Mouse (Mus musculus): Measurements from ENCODE around the gene Arrdc5. TPM values are rescaled to one million over a fixed set of nuclear protein-coding genes. Genes with fewer than 3 reads are reported as not detected.
A peak's percentile ranks its signal among the peaks of the same experiment; 100 is the strongest.

The Arrdc5 gene
- polyA plus RNA-seq (2011; ENCODE audit: insufficient read depth, insufficient read length, low replicate concordance, missing spikeins): not detected in 2 replicates

DNA sequence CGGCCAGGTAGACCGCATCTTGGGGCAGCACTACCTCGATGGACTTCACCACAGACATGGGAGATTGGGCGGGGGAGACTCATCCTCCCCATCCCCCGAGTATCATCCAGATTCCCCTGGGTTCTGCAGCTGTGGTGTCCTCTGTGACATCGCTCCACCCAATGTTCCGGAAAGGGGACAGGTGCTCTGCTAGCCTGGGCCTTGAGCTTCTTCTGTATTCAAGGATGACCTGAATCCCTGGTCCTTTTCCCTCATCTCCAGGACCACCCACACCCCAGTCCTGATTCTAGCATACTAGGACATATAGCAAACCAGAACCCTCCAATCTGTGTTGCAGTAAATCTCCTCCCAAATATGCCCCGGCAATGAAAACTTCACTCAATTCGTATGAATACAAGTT is at the start of gene Arrdc5:
Gene Arrdc5, minus strand, starts transcription at position 101 of the 400 bp plus-strand sequence.
- 85% methylated on average over 9 of the region's 9 CpGs for WGBS
- Histone ChIP-seq H3K4me3 (replicated peaks; ENCODE audit: control insufficient read depth, low read depth, low read length) (no peak within 1 kb of the TSS), H3K4me1 (ENCODE audit: control insufficient read depth, insufficient read depth, low read length) (no peaks in the 10 kb centered on the region; the same call in 1 of the 2 replicates), H3K27ac (ENCODE audit: control insufficient read depth, insufficient read depth, low read depth, low read length, poor library complexity) (no peak within 1 kb of the TSS)
- TF ChIP-seq CTCF (IDR thresholded peaks at IDR 0.05; ENCODE audit: control insufficient read depth, insufficient read depth, low read length): no peak

DNA sequence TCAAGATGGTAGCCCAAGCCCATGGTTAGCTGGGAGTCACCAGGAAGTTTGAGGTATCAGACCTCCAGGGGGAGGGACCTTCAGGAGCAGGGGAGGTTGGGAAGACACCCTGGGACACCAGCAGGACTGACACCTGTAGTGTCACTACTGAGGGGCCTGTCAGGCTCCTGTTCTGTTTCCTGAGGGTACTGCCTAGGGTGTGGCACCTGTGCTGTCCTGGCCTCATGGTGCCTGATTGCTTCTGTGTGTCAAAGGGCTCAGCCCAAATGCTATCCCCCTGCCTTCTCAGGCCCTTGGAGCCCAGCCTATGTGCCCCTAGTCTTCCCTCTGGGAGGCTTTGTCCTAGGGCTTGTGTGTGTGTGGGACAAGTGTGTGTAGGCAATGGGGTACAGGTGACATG is 48.5 kb upstream of the Arrdc5 start:
- H3K27ac ChIP-seq (ENCODE audit: control insufficient read depth, insufficient read depth, low read depth, low read length, poor library complexity): no peak overlapping the region
- no peak overlapping the region for H3K4me3 ChIP-seq (replicated peaks; ENCODE audit: control insufficient read depth, low read depth, low read length)
- TF ChIP-seq CTCF (IDR thresholded peaks at IDR 0.05; ENCODE audit: control insufficient read depth, insufficient read depth, low read length) (no peak), POLR2A (IDR thresholded peaks at IDR 0.05; ENCODE audit: borderline replicate concordance, control insufficient read depth, low read depth, low read length) (no peak)
- peaks cover 2% of the 10 kb centered on the region for H3K4me1 ChIP-seq (ENCODE audit: control insufficient read depth, insufficient read depth, low read length)

DNA sequence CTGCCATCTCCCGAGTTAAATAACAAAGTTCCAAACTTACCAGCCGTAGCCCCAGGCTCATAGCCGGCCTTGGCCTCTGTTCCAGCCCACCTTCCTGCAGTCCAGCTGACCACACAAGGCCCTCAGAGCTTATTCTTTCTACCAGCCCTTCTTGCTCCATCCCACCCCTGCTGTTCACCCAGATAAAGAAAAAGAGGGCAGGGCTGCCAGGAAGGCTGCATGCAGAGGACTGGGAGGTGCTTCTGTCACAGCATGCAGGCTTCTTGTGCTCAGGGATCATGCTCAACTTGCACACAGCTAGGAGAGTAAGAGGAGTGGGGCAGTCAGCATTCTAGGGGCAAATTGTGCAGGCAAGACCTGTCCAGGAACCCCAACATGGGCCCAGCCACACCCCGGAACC is 48.0 kb upstream of the Arrdc5 start:
- 76% methylated on average over 4 of the region's 4 CpGs for WGBS
- Histone ChIP-seq H3K4me1 (ENCODE audit: control insufficient read depth, insufficient read depth, low read length) (peaks cover 2% of the 10 kb centered on the region), H3K4me3 (replicated peaks; ENCODE audit: control insufficient read depth, low read depth, low read length) (no peak overlapping the region), H3K27ac (ENCODE audit: control insufficient read depth, insufficient read depth, low read depth, low read length, poor library complexity) (no peak overlapping the region)
- TF ChIP-seq CTCF (IDR thresholded peaks at IDR 0.05; ENCODE audit: control insufficient read depth, insufficient read depth, low read length): no peak
- no peak for TF ChIP-seq POLR2A (IDR thresholded peaks at IDR 0.05; ENCODE audit: borderline replicate concordance, control insufficient read depth, low read depth, low read length)

DNA sequence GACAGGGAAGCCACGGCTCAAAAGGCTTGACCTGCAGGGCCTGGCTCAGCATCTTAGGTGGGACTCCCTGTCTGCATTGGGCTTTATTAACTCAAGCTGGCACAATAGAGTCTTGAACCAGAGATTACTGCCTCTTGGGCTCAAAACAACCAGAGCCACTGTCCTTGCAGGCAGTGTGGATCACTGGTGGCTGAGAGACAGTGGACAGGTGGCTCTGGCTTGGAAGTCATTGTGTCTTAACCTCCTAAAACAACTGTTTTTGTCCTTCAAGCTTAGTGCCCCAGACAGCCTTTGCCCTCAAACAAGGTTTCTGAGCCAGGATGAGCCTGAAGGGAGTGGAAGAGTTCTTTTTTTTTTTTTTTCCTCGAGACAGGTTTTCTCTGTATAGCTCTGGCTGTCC is 45.3 kb upstream of the Arrdc5 start:
- Histone ChIP-seq H3K4me3 (replicated peaks; ENCODE audit: control insufficient read depth, low read depth, low read length) (no peak overlapping the region), H3K27ac (ENCODE audit: control insufficient read depth, insufficient read depth, low read depth, low read length, poor library complexity) (no peak overlapping the region), H3K4me1 (ENCODE audit: control insufficient read depth, insufficient read depth, low read length) (peaks cover 2% of the 10 kb centered on the region)
- WGBS: 66% methylated on average over 2 of the region's 2 CpGs
- TF ChIP-seq CTCF (IDR thresholded peaks at IDR 0.05; ENCODE audit: control insufficient read depth, insufficient read depth, low read length): no peak

DNA sequence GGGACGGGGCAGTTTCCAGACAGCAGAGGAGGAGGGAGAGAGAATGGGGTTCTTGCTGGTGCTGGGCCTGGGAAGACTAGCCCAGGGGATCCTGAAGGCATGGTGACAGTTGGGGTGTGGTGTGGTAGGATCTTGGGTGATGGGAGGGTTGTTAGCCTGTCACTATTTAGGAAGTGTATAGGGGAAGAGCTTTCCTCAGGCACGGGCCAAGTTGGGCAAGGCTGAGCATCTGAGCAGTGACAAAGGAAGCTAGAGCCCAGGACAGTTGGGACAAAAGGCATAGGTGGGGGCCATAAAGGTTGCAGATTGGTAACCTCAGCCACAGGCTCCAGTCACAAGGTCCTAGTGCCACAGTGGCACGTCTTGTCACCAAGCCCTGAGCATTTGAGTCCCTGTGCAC is 43.4 kb upstream of the Arrdc5 start:
- Histone ChIP-seq H3K27ac (ENCODE audit: control insufficient read depth, insufficient read depth, low read depth, low read length, poor library complexity) (no peak overlapping the region), H3K4me3 (replicated peaks; ENCODE audit: control insufficient read depth, low read depth, low read length) (no peak overlapping the region), H3K4me1 (ENCODE audit: control insufficient read depth, insufficient read depth, low read length) (peaks cover 2% of the 10 kb centered on the region)
- TF ChIP-seq POLR2A (IDR thresholded peaks at IDR 0.05; ENCODE audit: borderline replicate concordance, control insufficient read depth, low read depth, low read length) (no peak), CTCF (IDR thresholded peaks at IDR 0.05; ENCODE audit: control insufficient read depth, insufficient read depth, low read length) (no peak)
- 31% methylated on average over 3 of the region's 3 CpGs for WGBS

DNA sequence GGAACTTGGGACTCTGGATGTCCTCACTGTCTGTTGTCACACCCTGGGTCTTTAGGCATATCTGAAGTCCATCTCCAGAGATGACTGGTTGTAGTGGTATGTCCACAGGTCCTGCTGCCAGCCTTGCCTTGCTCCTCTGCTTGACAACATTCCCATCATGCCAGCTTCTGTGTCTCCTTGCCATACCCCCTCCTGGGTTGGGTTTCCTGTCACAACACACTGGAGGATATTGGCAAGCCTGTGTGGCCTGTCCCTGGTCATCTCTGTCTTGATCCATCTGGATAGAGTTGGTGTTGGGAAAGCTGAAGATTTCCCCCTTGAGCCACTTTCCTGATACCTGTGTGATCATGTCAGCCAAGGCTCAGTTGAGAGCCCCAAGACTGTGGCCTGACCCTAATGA is 40.6 kb upstream of the Arrdc5 start:
- TF ChIP-seq POLR2A (IDR thresholded peaks at IDR 0.05; ENCODE audit: borderline replicate concordance, control insufficient read depth, low read depth, low read length) (no peak), CTCF (IDR thresholded peaks at IDR 0.05; ENCODE audit: control insufficient read depth, insufficient read depth, low read length) (no peak)
- Histone ChIP-seq H3K4me1 (ENCODE audit: control insufficient read depth, insufficient read depth, low read length) (peaks cover 4% of the 10 kb centered on the region), H3K27ac (ENCODE audit: control insufficient read depth, insufficient read depth, low read depth, low read length, poor library complexity) (no peak overlapping the region), H3K4me3 (replicated peaks; ENCODE audit: control insufficient read depth, low read depth, low read length) (no peak overlapping the region)

DNA sequence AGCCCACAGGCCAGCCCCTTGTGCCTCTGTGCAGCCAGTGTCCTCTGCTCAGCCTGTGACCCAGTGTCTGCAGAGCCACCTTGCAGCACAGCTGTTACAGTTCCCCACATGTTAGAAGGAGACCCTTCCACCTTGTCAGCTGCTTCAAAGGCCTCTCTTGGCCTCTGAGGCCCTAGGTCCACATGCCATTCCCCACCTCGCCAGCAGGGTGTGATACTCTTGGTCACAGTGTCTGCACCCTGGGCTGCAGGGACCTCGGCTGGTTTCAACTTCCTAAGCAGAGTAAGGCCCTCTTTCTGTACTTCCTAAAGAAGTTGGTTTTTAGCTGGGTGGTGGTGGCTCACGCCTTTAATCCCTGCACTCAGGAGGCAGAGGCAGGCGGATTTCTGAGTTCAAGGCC is 38.8 kb upstream of the Arrdc5 start:
- WGBS: 18% methylated on average over 4 of the region's 4 CpGs

DNA sequence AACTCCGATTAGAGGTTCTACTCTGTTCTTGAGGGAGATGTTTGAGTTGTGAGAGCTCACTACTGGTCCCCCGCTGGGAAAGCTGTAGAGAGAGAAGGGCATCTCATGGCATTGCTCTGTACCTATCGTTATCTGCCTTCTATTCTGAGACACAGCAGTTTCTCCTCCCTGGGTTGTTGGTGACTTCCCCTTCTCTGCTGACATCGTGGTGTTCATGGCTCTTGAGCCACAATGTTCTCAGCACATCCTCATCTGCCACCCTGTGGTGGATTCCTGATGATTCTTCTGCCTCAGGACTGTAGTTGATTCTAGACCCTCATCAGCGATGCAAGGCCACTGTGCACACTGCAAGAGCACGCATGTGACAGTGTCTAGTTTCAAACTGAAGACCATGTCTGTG is 37.7 kb upstream of the Arrdc5 start:
- peaks cover 2% of the 10 kb centered on the region; the same call in 1 of the 2 replicates for H3K4me1 ChIP-seq (ENCODE audit: control insufficient read depth, insufficient read depth, low read length)
- H3K27ac ChIP-seq (ENCODE audit: control insufficient read depth, insufficient read depth, low read depth, low read length, poor library complexity): no peak overlapping the region
- TF ChIP-seq CTCF (IDR thresholded peaks at IDR 0.05; ENCODE audit: control insufficient read depth, insufficient read depth, low read length) (0 out of 2 replicates have a peak, but pooled peaks have one; percentile 13), POLR2A (IDR thresholded peaks at IDR 0.05; ENCODE audit: borderline replicate concordance, control insufficient read depth, low read depth, low read length) (no peak)
- H3K4me3 ChIP-seq (replicated peaks; ENCODE audit: control insufficient read depth, low read depth, low read length): no peak overlapping the region
- WGBS: 40% methylated on average over 6 of the region's 6 CpGs

More for the DNA sequence above, 38.8 kb upstream of the Arrdc5 start:
- Histone ChIP-seq H3K27ac (ENCODE audit: control insufficient read depth, insufficient read depth, low read depth, low read length, poor library complexity) (no peak overlapping the region), H3K4me3 (replicated peaks; ENCODE audit: control insufficient read depth, low read depth, low read length) (no peak overlapping the region), H3K4me1 (ENCODE audit: control insufficient read depth, insufficient read depth, low read length) (peaks cover 4% of the 10 kb centered on the region)
- TF ChIP-seq POLR2A (IDR thresholded peaks at IDR 0.05; ENCODE audit: borderline replicate concordance, control insufficient read depth, low read depth, low read length): no peak
- peak; percentile 78 for TF ChIP-seq CTCF (IDR thresholded peaks at IDR 0.05; ENCODE audit: control insufficient read depth, insufficient read depth, low read length)

DNA sequence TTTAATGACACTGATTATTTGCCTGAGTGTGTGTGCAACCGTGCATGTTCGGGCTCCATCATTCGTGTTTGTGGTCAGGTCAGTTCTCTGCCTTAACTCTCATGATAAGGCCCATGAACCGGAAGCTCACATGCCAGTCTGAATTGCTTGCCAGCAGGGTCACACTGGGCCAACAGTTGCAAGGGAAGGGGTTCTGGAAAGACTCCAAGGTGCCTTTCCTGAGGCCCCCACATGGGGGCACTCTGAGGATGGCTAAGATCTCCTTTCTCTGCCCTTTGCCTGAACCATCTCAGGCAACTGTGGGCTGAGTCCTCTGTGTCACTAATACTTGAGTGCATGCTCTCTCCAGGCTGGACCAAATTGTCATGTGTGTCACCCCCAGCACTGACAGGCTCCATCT is 37.1 kb upstream of the Arrdc5 start:
- no peak overlapping the region for H3K27ac ChIP-seq (ENCODE audit: control insufficient read depth, insufficient read depth, low read depth, low read length, poor library complexity)
- H3K4me3 ChIP-seq (replicated peaks; ENCODE audit: control insufficient read depth, low read depth, low read length): no peak overlapping the region
- H3K4me1 ChIP-seq (ENCODE audit: control insufficient read depth, insufficient read depth, low read length): peaks cover 2% of the 10 kb centered on the region; the same call in 1 of the 2 replicates
- TF ChIP-seq CTCF (IDR thresholded peaks at IDR 0.05; ENCODE audit: control insufficient read depth, insufficient read depth, low read length): peak; percentile 49; the same call in 1 of the 2 replicates
- no peak for TF ChIP-seq POLR2A (IDR thresholded peaks at IDR 0.05; ENCODE audit: borderline replicate concordance, control insufficient read depth, low read depth, low read length)
- WGBS: 7% methylated on average over 4 of the region's 4 CpGs

Data from bone marrow, adult 2 months (tissue).